Mouse (Mus musculus) right cerebral cortex, postnatal 36 days (tissue): ENCODE measurements around the gene Pik3ap1.

Source experiments
- DNase-seq, 2 experiments: peaks; one replicate each; pipeline ENCODE4 v3.0.0; 2022; ENCODE audit warnings: low spot score in 2 of 2, mixed read lengths in 1 of 2

Gene Pik3ap1

GRCm38 (mm10) chr19:41282216-41282615, 102.7 kb downstream of the Pik3ap1 start:
- DNase-seq = no peak

- DNase-seq = no peak
These were observed 105.1 kb downstream of the Pik3ap1 start for GRCm38 (mm10) chr19:41279724-41280244.

GRCm38 (mm10) chr19:41278606-41279005, 106.3 kb downstream of the Pik3ap1 start:
- no peak for DNase-seq

GRCm38 (mm10) chr19:41275588-41275987, 109.3 kb downstream of the Pik3ap1 start:
- DNase-seq = no peak

- DNase-seq = no peak
These were observed 114.0 kb downstream of the Pik3ap1 start for GRCm38 (mm10) chr19:41270906-41271305.

DNA sequence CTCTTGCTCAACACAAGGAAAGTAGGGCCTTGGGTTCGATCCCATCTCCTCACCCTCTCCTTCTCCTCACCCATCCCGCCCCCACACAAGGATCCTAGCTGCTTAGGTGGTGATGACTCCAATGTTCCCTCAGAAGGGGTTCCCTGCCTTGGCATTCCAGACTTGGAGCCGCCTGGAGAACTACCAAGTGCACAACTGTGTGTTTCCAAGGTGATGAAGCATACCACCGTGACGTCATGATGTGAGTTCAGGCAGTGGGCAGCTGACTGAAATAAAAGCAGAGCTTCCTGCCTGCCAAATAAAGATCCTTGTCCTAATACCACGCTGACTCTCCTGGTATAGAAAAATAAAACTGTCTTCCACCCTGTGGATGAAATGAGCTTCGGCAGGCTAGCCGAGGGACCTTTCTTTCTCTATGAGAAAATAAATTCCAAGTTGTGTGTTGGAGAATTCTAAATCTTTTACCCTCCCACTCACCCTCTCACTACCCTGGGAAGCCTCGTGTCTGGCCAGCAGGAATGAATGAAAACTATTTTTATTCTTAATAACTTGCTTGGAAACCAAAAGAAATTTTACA, 114.7 kb downstream of the Pik3ap1 start:
- DNase-seq = peak; percentile 48 to 69

DNA sequence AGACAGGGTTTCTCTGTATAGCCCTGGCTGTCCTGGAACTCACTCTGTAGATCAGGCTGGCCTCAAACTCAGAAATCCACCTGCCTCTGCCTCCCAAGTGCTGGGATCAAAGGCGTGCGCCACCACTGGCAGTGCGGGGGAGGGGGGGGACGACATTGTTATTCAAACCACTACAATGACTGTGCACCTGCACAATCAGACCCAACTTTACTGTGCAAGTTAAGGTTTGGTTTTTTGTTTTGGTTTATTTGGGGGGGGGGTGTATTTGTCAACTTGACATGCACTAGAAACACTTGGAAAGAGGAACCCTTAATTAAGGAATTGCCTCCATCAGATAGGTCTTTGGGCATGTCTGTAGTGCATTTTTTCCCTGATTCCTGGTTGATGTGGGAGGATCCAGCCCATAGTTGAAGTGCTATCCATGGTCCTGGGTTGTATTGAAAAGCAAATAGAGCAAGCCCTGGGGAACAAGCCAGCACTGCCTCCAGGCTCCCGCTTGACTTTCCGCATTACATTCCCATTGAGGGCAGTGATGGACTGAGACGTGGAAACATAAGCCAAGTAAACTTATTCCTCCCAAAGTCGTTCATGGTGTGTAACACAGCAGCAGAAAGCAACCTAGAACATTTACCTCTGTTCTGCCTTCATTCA, 118.5 kb downstream of the Pik3ap1 start:
- no peak for DNase-seq

- DNase-seq = no peak
These were observed 120.5 kb downstream of the Pik3ap1 start for GRCm38 (mm10) chr19:41264331-41264799.

DNA sequence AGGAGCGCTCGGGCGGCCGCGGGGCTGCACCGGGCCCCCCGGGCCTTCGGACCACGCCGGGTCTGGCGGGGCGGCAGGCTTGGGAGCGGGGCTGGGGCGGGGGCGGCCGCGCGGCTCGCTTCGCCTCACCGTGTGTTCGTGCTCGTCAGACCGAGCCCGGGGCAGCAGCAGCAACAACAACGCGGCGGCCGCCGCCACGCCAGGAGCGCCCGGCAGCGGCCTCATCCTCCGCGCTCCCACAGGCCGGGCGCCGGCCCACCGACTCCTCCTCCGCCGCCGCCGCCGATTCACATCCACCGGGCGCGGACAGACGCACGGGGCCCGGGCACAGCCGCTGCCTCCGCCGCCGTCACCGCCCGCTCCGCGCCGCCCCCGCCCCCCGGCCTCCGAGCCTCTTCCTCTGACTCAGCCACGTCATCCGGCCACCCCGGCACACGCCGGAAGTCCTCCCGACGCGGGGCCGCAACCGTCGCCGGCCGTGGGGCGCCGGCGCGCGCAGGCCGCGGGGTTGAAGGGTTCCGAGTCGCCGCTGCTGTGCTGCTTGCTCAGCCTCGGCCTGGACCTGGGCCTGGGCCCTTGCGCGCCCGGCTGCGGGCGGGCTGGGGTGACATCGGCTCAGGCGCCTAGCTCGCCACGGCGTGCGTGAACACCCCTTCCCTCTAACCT, 121.1 kb downstream of the Pik3ap1 start, which contains the start of gene Tm9sf3:
Gene Tm9sf3 (minus strand): TSS at position 368 of the 666 bp plus-strand sequence.
- peak; percentile 80 to 82 for DNase-seq

DNA sequence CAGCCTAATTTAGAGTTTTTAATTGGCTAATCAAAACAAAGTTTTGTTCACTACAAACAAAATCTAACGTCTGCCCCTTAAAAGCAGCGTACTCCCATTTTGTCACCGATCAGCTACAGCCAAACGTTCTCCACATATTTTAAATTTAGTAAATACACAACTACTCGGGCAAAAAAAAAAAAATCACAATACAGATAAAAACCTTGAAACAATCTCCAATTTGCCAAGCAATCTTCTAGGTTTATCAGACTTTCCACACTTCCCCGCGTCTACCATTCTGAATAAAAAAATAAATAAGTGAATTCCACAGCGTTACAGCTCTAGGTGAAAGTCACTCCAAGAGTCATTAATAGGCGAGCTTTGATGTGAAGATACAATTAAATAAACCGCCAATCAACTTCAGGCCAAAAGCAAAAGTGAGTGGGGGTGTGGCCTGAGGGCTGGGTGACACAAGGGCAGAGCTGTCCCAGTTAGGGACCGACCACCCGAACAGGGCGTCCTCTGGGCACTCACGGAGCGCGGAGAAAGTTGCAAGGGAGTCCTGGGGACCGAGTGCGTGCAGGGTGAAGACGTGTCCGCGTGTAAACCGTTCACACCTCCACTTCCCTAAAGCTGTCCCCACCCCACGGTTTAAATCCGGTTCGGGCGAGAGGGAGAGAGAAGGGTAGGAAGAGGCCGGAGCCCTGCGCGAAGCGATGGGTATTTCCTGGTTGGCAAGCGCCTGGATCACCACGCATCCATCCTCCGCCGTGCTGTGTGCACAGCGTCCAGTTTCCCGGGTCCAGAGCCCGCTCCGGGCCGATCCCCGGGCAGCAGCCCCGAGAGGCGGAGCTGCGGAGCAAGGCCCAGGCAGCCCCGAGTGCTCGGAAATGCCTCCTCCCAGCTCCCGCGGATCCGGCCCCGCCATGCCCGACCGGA, 121.9 kb downstream of the Pik3ap1 start:
- DNase-seq = peak in 1 of 2 experiments; percentile 29

DNA sequence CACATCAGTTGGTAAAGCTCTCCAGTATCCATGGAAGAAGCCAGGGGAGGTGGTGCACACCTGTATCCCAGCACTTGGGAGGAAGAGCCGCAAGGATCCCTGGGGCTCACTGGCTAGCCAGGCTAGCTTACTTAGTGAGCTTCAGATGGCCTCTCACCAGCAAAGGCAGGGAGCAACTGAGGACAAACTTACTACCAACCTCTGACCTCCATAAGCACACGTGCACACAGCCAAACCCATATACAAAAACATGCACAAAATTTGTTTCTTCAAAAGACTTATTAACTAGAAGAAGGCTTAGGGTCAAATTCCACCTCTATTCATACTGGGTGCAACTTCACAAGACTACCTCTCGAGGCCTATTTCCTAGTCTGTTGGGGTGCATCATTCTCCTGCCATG, 124.2 kb downstream of the Pik3ap1 start:
- DNase-seq = no peak

DNA sequence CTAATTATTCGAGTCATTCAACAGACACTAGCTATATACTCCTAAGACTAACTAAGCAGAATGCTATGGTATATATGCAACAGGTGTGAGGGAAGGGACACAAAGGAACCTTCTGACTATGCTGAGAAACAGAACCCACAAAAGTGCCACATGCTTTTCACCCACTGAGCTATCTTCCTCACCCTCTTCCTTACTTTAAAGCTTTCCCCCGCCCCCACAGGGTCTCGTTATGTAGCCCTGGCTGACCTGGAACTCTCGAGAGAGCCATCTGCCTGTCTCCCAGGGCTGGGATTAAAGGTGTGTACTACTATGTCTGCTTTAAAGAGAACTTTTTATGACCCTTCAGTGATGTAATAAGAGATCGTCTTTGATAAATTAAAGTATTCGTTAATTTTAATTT, 125.6 kb downstream of the Pik3ap1 start:
- no peak for DNase-seq

GRCm38 (mm10) chr19:41258707-41259106, 126.2 kb downstream of the Pik3ap1 start:
- no peak for DNase-seq

DNA sequence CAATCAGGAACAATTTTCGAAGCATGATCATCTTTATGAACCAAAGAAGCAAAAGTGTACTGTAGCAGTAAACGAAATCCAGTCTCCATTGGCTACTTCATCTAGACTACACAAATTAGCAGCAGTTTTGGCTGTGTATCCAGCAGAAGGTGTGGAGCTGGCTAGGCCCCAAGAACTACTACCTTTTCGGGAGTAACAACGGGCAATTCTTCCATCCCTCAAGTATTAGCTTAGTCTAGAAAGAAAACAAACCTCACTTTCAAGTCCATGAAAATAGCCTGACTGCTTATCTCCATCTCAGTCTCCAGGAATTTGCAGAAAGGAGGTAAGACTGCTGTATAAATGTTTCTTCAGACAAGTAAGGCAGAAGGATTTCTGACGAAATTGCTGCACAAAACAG, 130.3 kb downstream of the Pik3ap1 start:
- DNase-seq = no peak

GRCm38 (mm10) chr19:41248968-41249367, 135.9 kb downstream of the Pik3ap1 start:
- DNase-seq = no peak

DNA sequence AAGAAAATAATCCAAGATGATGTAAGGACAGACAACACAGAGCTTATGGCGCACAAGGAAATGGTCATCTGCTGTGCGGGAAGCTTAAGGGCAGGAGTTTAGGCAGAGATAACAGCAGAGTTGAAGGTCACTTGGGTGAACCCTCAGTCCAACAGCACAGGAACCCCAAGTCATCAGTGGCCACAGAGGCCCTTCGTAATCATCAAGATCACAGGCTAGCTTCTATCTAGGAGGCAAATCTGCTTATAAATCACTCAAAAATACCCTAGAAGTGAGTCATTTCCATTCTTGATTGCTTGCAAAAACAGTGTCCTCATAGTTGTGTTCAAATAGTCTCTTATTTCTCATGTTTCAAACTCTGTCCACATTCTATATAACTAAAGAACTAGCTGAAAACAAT, 136.6 kb downstream of the Pik3ap1 start:
- DNase-seq = no peak

GRCm38 (mm10) chr19:41246271-41246670, 138.6 kb downstream of the Pik3ap1 start:
- DNase-seq = no peak

GRCm38 (mm10) chr19:41244581-41244980, 140.3 kb downstream of the Pik3ap1 start:
- no peak for DNase-seq

- no peak for DNase-seq
These were observed 142.9 kb downstream of the Pik3ap1 start for GRCm38 (mm10) chr19:41241997-41242396.

GRCm38 (mm10) chr19:41233698-41234097, 151.2 kb downstream of the Pik3ap1 start:
- no peak for DNase-seq
